Mouse (Mus musculus): Measurements from ENCODE around the gene Taok3. TPM values are rescaled to one million over a fixed set of nuclear protein-coding genes. Genes with fewer than 3 reads are reported as not detected.

Gene Taok3
- polyA plus RNA-seq, 1 experiment from 2014 or later = 38.7 TPM

Other genes with a start within 250 kb of the Taok3 start
- 109 and 112 TPM in 2 replicates for gene Suds3, start 4.0 kb upstream of the Taok3 start, polyA plus RNA-seq (2016; fragmentation: Nextera tagmentation; extraction: Ambion mirVana)
- gene Pebp1, start 167.5 kb downstream of the Taok3 start, polyA plus RNA-seq (2016; fragmentation: Nextera tagmentation; extraction: Ambion mirVana) = 847 and 881 TPM in 2 replicates
- gene Vsig10, start 199.0 kb downstream of the Taok3 start, polyA plus RNA-seq (2016; fragmentation: Nextera tagmentation; extraction: Ambion mirVana) = 2.4 and 2.8 TPM in 2 replicates
- gene Wsb2, start 237.2 kb downstream of the Taok3 start, polyA plus RNA-seq (2016; fragmentation: Nextera tagmentation; extraction: Ambion mirVana) = 138 and 140 TPM in 2 replicates